Mouse (Mus musculus) MEL (cell line): ENCODE data around the gene Dock1.

ENCODE experiments used
- CTCF ChIP-seq, 3 experiments: IDR thresholded peaks in 2 of 3; conservative IDR thresholded peaks in 1 of 3; 2 replicates each; pipeline ENCODE4 v1.5.1; 2011 to 2012; ENCODE audit warnings: low read length in 3 of 3, low read depth in 2 of 3, mild to moderate bottlenecking in 2 of 3, improper control_type of control experiment in 1 of 3, inconsistent platforms in 1 of 3, mixed read lengths in 1 of 3, moderate library complexity in 1 of 3; ENCODE audit not compliant: control insufficient read depth in 1 of 3, insufficient read depth in 1 of 3, poor library complexity in 1 of 3, severe bottlenecking in 1 of 3
- ZMIZ1 ChIP-seq: IDR thresholded peaks from 2 replicates; pipeline ENCODE4 v1.6.1; 2012; ENCODE audit warnings: low read depth, mild to moderate bottlenecking, inconsistent platforms, low read length, improper control_type of control experiment, moderate library complexity

- no peak for TF ChIP-seq CTCF (IDR thresholded peaks at IDR 0.05 in 2 of 3, conservative IDR thresholded peaks at IDR 0.05 in 1 of 3; ENCODE audit: control insufficient read depth in 1 of 3, insufficient read depth in 1 of 3, low read depth in 2 of 3, low read length in 3 of 3, poor library complexity in 1 of 3, severe bottlenecking in 1 of 3)
- TF ChIP-seq ZMIZ1: no peak
Measured at GRCm38 (mm10) chr7:134693325-134693724, 22.9 kb downstream of the Dock1 start.
